Mouse (Mus musculus) retina, postnatal 7 days (tissue): ENCODE data around the gene Prex1.

Experiments
- DNase-seq: peaks from one replicate; pipeline ENCODE4 v3.0.0-alpha.2; 2012; ENCODE audit warnings: low read depth, low spot score

Prex1 gene

DNA sequence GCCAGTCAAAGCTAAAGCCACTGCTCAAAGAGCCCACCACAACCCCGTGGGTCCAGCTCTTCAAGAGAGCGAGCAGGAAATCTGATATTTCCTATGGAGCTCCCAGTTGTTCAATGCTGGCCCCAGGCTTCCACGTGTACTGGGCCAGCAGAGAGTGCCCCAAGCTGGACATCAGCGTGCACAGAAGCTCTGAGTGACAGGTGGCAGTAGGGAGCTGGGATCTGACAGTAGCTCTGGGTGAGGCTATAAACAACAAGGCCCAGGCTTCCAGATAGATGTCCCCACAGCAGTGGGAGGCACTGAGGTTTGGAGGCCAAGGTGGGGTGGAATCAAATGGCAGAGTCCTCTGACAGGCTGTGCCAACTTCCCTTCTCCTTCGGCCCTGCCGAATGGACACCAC, 107.6 kb downstream of the Prex1 start:
- DNase-seq, result no peak

DNA sequence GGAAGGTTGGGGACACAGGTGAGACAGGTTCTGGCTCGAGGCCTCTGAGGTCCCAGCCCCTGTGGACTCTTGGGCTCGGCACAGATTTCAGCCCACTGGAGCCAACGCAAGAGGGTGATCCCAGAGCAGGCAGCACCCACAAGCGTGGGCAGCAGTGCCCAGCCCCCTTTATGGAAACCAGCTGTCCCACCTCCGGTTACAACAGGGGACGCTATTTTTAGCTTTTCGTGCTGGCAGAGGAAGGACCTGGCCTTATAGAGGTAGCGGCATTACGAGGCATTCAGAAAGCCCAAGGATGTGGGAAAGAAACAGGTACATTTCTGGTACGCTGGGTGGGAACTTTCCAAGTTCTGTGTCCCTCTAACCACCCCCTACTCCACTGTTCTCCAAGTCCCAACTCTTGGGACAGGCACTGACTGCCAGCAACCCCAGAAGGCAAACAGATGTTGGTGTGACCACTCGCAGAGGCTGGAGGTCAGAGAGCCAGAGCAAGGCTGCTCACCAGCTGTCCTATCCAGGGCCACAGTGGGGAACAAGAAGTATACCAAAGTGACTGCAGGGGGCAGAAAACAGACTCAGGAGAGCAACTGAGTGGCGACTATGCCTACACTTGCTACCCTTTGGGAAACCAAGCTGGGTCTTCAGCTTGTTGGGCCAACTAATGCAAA, 108.3 kb downstream of the Prex1 start:
- DNase-seq, result no peak

DNA sequence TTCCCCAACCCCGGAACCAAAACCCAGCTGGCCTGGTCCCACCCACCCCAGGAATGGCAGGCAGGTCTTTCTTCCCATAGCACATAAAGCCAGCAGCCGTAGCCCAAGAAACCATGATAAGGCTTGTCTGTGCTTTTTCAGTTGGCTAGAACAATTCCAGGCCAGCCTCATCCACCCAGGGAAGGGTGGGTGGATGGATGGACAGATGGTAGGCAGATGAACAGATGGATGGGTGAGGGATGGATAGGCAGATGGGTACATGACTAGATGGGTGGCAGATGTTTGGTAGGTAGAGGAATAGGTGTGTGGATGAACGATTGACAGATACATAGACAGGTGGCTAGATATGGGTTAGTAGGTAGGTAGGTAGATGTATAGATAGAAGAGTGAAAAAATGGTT, 110.7 kb downstream of the Prex1 start:
- no peak for DNase-seq

DNA sequence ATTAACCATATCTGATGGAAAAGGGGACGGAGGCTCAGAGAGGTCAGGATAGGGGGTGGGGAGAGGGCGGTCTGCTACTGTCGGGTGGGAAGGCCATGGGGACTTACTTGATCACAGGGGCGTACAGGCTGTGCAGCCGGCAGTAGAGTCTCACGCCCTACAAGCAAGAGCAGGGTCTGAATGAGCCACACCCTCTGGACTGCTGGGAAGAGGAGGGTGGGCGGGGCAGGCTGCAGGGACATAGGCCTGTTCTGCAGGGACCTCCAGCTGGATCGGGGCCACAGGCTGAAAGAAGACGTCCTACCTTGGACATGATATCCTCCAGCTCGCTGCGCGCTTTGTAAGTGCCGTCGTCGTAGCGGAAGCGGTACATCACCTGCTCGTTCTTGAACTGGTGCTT, 112.2 kb downstream of the Prex1 start:
- no peak for DNase-seq

DNA sequence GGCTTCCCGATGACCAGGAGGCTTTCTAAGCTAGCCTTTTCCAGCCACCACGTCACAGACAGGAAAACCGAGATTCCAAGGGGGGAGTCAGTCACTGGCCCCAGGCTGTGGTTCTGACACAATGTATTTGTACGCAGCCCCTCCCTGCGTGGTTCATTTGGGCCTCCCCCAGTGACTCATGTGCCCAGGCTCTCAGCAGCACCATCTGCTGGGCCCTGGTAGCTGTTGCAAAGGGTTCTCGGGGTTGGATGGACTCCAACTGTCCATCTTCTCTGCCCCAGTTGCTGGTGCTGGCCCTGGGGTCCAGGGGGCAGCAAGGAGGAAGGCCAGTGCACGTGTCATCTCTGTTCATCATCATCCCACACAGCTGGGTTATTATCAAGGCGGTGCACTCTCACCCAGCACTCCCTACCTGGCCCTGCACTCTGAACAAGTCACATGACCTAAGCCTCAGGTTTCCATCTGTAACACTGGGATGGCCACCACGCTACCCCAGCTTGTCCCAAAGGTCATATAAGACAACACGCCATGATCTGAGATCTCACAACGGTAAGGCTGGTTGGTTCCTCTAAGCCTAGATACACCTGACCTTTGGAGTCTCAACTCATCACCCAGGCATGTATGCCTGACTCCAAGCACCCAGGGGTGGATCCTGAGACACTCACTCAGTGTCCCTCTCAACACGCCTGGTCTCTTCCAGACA, 115.0 kb downstream of the Prex1 start:
- DNase-seq, result no peak

DNA sequence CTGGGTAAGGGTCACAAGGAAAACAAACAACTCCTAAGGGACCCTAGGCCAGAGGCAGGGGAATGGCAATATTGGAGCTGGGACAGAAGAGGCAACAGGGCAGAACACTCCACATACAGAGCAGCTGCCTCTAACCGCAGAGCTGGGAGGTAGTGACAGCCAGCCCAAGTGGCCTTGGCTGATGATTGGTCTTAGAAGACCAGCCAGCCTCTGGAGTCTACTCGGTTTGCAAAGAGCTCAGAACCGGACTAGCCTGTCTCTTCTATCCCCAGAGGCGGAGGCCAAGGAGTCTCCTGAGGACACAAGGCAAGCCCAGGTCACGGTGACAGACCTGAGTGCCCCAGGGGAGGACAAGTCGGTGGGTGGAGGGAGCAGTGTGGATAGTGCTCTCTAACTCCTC, 115.9 kb downstream of the Prex1 start:
- DNase-seq, result no peak

DNA sequence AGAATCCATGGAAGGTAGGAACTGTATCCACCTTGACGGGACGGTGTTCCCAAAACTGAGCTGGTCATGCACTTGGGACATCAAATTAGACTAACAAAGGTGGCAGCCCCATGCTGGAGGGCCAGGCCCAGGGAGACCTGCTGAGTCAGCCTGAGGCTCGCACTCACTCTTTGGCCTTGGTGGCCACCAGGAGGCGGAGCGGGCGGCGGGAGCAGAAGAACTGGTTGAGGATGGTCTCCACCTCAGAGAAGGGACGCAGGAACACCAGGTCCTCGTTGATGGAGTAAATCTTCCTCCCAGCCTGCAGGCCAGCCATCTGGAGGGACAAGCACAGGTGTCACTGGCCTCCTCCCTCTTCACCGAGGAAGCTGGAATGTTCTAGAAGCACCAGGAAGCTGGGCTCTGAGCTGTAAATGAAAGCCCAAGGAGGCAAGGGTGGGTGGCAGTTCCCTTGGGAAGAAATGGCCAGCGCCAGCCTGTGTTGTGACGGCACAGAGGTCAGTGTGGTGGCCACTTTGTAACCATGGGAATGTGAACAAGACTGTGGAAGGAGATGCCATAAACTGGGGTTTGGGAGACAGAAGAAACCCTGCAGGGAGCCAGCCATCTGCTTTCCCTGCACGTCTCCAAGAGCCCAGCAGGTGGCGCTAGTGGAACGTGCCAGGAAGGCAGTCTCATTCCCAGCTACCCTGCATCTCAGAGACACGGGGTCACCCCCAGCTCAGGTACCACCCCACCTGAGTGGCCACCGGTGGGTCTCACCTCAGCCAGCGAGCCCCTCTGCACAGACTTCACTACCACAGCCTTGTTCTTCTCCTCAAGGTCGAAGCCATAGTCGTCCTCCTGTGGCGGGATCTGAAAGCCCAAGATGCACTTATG, 121.4 kb downstream of the Prex1 start:
- DNase-seq, result peak; percentile 66

DNA sequence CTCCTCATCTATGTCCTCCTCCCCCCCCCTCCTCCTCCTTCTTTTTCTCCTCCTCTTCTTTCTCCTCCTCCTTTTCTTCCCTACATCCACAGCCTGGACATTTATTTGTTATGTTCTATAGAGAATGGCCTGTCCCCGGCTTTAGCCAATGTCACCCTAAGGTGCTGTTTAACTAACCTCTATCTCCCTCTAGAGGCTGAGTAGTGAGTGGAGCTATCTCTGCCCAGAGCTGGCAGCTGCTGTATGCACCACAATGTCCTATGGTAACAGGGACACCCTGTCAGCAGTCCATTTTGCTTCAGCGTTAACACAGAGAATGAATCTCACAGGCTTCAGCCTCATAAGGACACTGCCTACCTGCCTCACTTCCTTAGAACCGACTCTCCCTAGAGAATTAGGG, 129.1 kb downstream of the Prex1 start:
- no peak for DNase-seq

DNA sequence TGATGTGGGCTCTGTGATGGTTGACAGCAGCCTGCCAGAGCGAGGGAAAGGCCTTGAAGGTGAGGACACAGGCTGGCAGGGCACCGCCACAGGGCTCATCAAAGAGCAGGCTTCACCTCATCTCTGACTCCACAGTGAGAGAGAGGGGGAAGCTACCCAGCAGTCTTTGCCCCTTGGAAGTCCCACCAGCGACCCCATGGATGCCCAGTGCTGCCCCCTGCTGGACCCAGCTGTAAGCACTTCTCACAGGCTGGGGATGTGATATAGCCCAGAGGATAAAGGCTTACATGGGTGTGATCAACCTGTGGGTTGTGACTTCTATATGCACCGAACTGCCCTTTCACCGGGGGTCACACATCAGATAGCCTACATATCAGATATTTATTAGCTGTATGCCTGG, 130.3 kb downstream of the Prex1 start:
- DNase-seq, result no peak

DNA sequence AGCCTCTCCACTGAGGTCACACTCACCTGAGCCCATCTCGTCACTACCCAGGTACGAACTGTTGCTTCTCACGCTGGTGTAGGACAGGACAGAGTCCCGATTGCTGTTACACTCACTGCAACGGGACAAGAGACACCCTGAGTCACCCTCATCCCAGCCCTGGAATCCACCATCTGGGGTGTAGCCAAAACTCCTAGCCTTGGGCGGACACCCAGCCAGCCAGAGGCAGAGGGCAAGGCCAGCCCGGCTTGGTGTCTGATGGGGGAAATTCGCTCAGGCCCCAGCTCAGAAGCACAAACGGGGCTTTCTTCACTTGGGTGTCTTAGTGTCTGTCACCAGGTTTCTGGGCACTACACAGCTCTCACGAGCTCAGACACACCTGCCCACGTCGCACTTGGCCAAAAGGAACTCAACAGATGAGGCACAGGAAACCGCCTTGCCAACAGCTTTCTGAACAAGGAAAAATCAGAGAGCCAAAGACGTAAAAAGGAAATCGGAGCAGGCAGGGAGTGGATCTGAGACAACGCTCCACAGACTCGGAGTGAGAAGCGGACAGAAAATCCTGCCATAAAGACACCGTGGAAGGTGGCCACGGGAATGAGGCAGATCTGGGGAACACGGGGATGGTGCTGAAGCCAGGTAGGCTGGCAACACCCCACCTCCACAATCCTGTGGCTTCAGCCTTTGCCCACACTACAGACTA, 131.6 kb downstream of the Prex1 start:
- no peak for DNase-seq

DNA sequence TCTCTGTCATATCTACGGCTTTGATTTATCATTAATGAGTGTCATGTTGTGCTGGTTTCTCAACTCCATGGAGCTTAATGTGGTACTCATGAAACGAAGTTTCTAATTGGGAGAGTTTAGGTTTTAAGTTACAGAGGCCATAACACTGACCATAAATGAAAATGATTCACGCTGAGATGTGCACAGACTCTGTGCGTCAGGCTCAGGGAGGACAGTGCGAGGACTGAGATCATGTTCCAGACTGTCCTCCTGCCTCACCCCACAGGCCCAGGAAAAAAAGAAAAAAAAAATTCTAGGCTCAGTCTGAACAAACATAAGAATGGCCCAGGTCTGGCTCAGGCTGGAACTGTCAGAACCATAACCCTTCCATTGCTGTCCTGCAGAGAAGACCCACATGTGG, 133.8 kb downstream of the Prex1 start:
- no peak for DNase-seq

DNA sequence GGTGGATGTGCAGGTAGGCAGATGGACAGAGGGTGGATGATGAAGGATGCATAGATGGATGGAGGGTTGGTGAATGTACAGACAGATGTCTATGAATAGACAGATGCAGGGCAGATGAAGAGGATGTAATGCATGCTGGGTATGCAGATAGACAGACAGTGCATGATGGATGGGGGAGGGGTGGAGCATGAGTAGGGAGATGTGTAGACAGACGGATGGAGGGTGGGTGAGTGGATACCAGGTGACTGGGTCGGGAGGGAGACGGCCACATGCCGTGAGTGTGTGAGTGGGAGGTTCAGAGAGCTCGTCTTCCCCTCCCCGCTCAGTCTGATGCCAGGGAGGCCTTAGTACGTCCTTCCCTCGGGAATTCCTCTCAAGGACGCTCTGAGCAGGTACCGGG, 134.3 kb downstream of the Prex1 start:
- DNase-seq, result no peak

DNA sequence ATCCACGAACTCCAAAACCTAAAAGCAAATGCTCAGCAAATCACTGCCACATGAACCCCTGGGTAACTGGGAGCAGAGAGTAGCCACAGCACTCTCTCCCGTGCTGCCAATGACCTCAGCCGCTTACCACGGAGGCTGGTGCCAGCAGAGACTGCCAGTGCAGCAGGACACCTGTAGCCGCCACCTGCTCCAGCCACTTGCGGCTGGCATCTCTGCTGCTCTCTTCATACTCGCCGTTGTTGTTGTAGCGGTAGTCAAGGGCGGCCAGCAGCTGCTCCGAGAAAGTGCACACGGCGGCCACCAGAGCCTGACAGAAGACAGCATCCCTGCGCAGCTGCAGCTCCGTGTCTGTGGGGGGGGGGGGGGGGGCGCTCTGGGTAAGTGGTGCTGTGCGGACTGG, 138.2 kb downstream of the Prex1 start:
- no peak for DNase-seq

DNA sequence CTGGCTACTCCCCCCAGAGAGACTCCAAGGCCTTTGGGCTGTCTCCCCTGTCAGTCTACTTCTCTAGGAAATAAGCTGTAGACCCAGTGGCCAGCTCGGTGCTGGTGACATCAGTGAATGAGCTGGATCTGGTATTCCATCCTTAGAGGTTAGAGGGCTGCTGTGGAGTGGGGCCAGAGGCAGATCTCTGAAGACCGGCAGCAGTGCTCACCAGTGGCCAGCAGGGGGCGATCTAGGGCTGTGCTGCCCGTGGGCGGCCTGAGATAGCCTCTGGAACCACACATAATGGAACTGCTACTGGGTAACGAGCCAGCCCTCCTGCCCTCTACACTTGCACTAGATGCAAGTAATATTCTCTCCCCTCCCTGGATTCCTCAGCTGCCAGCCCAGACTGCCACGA, 138.7 kb downstream of the Prex1 start:
- DNase-seq, result peak; percentile 42

DNA sequence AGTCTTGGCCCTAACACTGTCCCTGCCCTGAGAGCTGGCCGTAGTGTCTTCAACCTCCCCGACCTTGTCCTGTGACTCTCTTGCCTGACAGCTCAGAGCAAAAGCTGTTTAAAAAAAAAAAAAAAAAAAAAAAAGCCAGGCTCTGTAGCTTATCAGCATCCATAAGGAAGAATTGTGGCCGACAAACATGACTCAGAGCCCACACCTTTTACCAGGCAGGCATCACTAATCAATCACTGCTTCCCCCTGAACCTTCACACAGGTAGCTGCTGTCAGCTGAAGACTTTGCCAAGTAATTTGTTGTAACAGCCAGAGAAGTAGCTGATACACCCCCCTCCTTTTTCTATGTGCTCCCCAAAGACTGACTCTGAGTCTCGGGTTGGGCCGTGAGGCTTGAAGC, 140.0 kb downstream of the Prex1 start:
- no peak for DNase-seq

DNA sequence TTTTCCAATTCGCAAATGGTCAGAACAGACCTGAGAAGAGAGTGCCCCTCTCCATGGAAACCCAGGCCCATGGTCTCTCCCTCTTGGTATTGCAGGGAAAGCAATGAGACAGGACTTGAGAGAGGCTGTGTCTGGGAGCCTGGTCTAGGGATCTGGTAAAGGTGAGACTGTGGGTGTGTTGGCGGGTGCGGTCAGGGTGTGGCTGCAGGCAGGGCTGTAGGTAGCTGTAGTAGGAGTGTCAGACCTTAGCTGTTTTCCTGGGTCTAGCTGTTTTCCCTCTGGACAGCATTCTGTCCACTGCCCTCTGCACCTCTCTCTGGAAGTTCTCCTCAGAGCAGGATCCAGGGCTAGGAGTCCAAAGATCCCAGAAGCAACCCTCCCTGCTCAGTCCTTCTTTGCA, 141.3 kb downstream of the Prex1 start:
- no peak for DNase-seq

DNA sequence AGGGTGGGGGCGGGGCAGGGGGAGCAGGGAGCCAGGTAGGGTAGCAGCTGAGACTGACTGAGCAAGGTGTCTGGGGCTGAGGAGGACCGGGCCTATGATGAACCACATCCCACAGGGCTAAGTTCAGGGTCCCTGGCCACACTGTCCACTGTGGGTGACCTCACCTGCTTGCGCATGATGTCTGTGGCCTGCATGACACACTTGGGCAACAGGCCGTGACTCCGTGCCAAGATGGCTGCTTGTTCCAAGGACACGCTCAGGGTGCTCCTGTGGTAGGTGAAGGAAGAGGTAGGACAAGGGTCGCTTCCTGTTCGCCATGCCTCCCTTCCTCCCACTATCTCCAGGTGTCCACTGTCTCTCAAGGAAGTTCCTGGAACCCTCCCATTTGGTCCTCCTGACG, 144.4 kb downstream of the Prex1 start:
- no peak for DNase-seq

DNA sequence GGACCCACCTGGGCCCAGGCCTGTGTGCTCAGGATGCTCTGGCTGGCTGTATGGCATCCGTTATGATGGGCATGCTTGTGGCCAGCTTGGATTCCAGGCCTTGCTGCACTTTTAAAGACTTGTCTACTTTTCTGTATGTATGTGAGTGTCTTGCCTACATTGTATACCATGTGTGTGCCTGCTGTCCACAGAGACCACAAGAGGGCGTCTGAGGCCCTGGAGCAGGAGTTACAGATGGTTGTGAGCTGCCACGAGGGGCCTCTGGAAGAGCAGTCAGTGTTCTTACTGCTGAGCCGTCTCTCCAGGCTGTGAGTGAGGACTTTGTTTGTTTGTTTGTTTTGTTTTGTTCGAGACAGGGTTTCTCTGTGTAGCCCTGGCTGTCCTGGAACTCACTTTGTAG, 148.1 kb downstream of the Prex1 start:
- DNase-seq, result no peak

DNA sequence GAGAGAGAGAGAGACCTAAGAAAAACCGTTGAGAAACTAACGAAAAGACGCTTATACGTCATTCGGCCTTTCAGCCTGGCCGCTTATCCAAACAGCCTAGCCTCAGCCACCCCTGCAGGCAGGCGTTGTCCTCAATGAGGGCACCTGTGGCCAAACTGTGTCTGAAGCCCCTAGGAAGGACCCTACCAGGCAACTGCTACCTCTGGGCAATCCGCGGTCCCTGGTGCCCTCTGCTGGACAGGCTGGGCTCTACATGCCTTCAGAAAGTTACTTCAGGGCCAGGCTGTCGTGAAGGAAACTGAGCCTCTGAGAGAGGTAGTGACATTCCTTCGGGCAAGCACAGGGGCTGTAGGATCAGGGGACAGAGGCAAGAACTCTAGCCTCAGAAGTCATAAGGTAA, 149.2 kb downstream of the Prex1 start:
- DNase-seq, result peak; percentile 39

DNA sequence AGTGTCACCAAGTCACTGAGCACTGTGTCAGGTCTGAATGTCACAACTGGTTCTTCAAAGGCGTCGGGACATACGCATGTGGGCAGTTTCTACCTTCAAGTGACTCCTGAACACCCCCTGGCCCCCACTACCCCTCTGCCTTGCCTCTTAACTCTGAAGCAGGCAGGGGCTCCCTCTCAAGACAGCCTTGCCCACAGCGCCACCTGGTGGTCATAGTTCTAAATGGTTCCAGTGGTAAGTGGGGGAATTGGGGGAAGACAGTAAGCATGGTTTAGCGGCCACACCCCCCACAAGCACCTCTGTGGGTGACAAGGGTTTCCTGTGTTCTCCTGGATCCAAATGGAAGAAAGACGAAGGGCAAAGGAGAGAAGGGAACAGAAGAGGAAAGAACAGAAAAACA, 149.7 kb downstream of the Prex1 start:
- peak; percentile 78 for DNase-seq

DNA sequence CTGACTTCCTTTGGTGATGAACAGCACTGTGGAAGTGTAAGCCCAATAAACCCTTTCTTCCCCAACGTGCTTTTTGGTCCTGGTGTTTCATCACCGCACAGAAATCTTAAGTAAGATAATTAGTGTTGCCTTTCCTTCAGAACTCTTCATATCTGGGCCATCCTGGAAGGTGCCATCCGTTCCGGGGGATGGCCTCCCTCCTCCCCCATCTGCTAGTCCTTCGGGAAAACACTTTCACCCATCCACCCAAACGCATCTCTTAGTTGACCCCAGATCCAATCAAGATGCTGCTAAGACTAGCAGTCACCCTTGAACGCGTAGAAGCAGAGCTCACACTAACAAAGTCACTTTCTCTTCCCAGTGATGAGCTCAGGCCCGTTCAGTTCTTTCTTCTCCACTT, 150.6 kb downstream of the Prex1 start:
- DNase-seq, result no peak

DNA sequence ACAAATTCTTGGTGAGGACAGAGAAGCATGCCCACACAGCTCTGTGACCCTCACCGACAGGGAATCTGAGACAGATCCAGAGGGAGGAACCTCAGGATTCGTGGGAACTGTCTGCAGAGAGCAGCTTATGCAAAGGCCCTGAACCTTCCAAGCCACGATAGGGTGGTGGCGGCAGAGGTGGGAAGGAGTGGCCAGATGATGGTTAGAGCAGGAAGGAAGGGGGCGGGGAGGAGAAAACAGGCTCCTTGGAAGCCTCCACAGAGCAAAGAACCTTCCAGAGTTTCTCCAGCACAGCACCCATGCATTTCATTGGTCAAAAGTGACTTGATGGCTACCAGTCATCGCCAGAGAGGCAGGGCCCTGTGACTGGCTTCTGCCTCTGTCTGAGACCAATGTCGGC, 151.9 kb downstream of the Prex1 start:
- DNase-seq, result no peak
